Mouse (Mus musculus) heart, adult 2 months (tissue): Measurements from ENCODE around the gene Slc9a9. TPM values are rescaled to one million over a fixed set of nuclear protein-coding genes. Genes with fewer than 3 reads are reported as not detected.

ENCODE experiments used
- DNase-seq, 2 experiments: peaks; one replicate each; pipeline ENCODE4 v3.0.0; 2021
- H3K27ac ChIP-seq: fragments of 200-600 bp; 2 replicates; pipeline ENCODE4 v1.8.1; 2022
- H3K27me3 ChIP-seq: fragments of 200-500 bp; 2 replicates; pipeline ENCODE4 v1.6.1; 2012; ENCODE audit warnings: mild to moderate bottlenecking, low read length, inconsistent platforms, mixed read lengths; ENCODE audit not compliant: control insufficient read depth, insufficient read depth
- H3K36me3 ChIP-seq: fragments of 200-500 bp; 2 replicates; pipeline ENCODE4 v1.6.1; 2012; ENCODE audit warnings: low read length, inconsistent platforms; ENCODE audit not compliant: control insufficient read depth, insufficient read depth
- H3K4me1 ChIP-seq: fragments of 200-500 bp; 2 replicates; pipeline ENCODE4 v1.6.1; 2011; ENCODE audit warnings: low read length; ENCODE audit not compliant: control insufficient read depth, insufficient read depth
- H3K4me3 ChIP-seq: fragments of 200-600 bp; 2 replicates; pipeline ENCODE4 v1.8.1; 2022
- H3K79me2 ChIP-seq: fragments of 200-500 bp; replicated peaks from 2 replicates; pipeline ENCODE4 v1.6.1; 2012; ENCODE audit warnings: mild to moderate bottlenecking, inconsistent platforms, low read length, moderate library complexity, mixed read lengths; ENCODE audit not compliant: control insufficient read depth, insufficient read depth
- H3K9ac ChIP-seq: fragments of 200-500 bp; 2 replicates; pipeline ENCODE4 v1.6.1; 2012; ENCODE audit warnings: low read depth, mild to moderate bottlenecking, control low read depth, inconsistent platforms, low read length, mixed read lengths
- CTCF ChIP-seq: fragments of 200-600 bp; IDR thresholded peaks from 2 replicates; pipeline ENCODE4 v1.8.1; 2022; ENCODE audit warnings: antibody characterized with exemption, mild to moderate bottlenecking, moderate library complexity
- EP300 ChIP-seq: fragments of 200-500 bp; IDR thresholded peaks from 2 replicates; pipeline ENCODE4 v1.6.1; 2011; ENCODE audit warnings: low read depth, low read length, control low read depth; ENCODE audit not compliant: insufficient read depth
- POLR2A ChIP-seq: fragments of 200-500 bp; IDR thresholded peaks from 2 replicates; pipeline ENCODE4 v1.6.1; 2011; ENCODE audit warnings: mild to moderate bottlenecking, low read depth, low read length, control low read depth; ENCODE audit not compliant: insufficient read depth
- WGBS: fragments of 180-500 bp; shearing (Covaris S2); methylation state at CpG from one replicate; pipeline ENCODE4 v1.1.7; 2018; 5-methylcytosine and 5-hydroxymethylcytosine counted together
- intact Hi-C: fragments of 180-260 bp; cut with DNase I; formaldehyde crosslinking; loops from one replicate; pipeline ENCODE4 v1.15.1; 2025
- polyA plus RNA-seq: library from polyadenylated mRNA; depleted of rRNA; stranded (reverse); fragments of >200 nt; gene quantifications from 2 replicates; pipeline ENCODE4 v1.2.3, GENCODE M21; 2012
- total RNA-seq, 2 experiments: library from RNA; stranded (reverse); gene quantifications; 2 replicates each; pipeline ENCODE4 v1.2.3; 2021

Slc9a9 gene
- total and polyA plus RNA-seq, 3 experiments: 1.9 to 2.2 (median 2.0) TPM

- H3K27me3 ChIP-seq: no peaks in the 10 kb centered on the region
- 56% methylated on average over 13 of the region's 13 CpGs for WGBS
These were observed 498.8 kb downstream of the Slc9a9 start for GRCm38 (mm10) chr9:95168487-95169008.

GRCm38 (mm10) chr9:95178170-95178569, 508.5 kb downstream of the Slc9a9 start:
- TF ChIP-seq EP300 (no peak), CTCF (no peak), POLR2A (no peak)
- intact Hi-C loops: no loop called here
- WGBS: 92% methylated on average over 3 of the region's 3 CpGs
- H3K79me2 ChIP-seq: no peaks in the 10 kb centered on the region
- H3K4me1 ChIP-seq: no peaks in the 10 kb centered on the region; the same call in 1 of the 2 replicates
- no peaks in the 10 kb centered on the region for H3K36me3 ChIP-seq
- H3K4me3 ChIP-seq: no peak overlapping the region
- H3K27ac ChIP-seq: no peak overlapping the region
- DNase-seq: no peak
- no peaks in the 10 kb centered on the region for H3K27me3 ChIP-seq
- no peak overlapping the region for H3K9ac ChIP-seq

More at GRCm38 (mm10) chr9:95168487-95169008, 498.8 kb downstream of the Slc9a9 start:
- Histone ChIP-seq H3K27ac (no peak overlapping the region), H3K4me3 (no peak overlapping the region), H3K79me2 (no peaks in the 10 kb centered on the region), H3K9ac (no peak overlapping the region), H3K4me1 (peaks cover 6% of the 10 kb centered on the region), H3K36me3 (no peaks in the 10 kb centered on the region; the same call in none of the 2 replicates)
- no peak for TF ChIP-seq POLR2A
- no peak for TF ChIP-seq EP300
- TF ChIP-seq CTCF: no peak
- intact Hi-C loops: loop anchor here (5.0 kb wide), 1 partner anchor 109 kb away; no protein-coding TSS in a partner anchor
- no peak for DNase-seq

DNA sequence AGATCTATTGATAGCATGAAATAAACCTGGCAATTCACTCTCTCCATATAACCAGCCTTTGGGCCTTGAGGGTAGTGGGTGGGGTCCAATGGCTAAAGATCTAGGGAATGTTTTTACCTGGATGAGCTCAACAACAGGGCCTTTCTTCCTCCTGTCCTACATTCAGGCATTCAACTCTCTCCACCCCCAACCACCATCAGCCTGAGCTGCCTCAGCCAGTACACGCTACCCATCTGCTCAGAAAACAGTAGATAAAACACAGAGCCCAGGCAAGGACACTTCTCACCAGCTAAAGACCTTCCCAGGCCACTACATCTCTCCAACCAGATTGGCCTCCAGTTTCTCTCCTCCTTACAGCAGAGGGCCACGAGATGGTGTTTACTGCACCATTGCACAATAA, 510.3 kb downstream of the Slc9a9 start:
- no peak for TF ChIP-seq POLR2A
- TF ChIP-seq EP300: no peak
- TF ChIP-seq CTCF: no peak
- 84% methylated on average over 2 of the region's 2 CpGs for WGBS
- no peak overlapping the region for H3K9ac ChIP-seq
- no peaks in the 10 kb centered on the region for H3K36me3 ChIP-seq
- H3K27me3 ChIP-seq: no peaks in the 10 kb centered on the region
- no peak for DNase-seq
- no peaks in the 10 kb centered on the region; the same call in 1 of the 2 replicates for H3K4me1 ChIP-seq
- H3K4me3 ChIP-seq: no peak overlapping the region
- intact Hi-C loops: loop anchor here (10.0 kb wide), 1 partner anchor 335 kb away; the partner anchor contains the start of gene U2surp
- no peaks in the 10 kb centered on the region for H3K79me2 ChIP-seq
- H3K27ac ChIP-seq: no peak overlapping the region

DNA sequence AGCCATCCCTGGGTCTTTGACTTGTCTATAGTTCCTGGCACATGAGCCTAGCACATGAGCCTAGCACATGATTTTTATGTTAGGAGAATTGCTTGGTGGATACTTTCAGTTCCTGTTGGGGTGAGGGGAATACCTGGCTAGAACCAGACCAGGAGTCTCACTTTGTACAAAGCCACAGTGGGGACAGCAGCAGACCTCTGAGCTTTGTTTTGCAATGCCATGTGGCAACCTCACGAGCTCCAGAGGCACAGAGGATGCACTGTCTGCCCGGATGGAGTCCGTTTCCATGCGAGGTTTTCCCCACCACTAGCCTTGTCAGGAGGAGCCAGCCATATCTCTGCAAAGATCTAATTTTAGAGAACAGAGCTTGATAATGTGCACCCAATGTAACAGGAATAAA, 510.9 kb downstream of the Slc9a9 start:
- no peak overlapping the region for H3K4me3 ChIP-seq
- no peak overlapping the region for H3K9ac ChIP-seq
- no peaks in the 10 kb centered on the region; the same call in 1 of the 2 replicates for H3K4me1 ChIP-seq
- H3K79me2 ChIP-seq: no peaks in the 10 kb centered on the region
- no peaks in the 10 kb centered on the region for H3K27me3 ChIP-seq
- no peak for TF ChIP-seq EP300
- TF ChIP-seq CTCF: no peak
- no peak for TF ChIP-seq POLR2A
- 88% methylated on average over 4 of the region's 4 CpGs for WGBS
- no peak overlapping the region for H3K27ac ChIP-seq
- intact Hi-C loops: loop anchor here (10.0 kb wide), 1 partner anchor 334 kb away; the partner anchor contains the start of gene U2surp
- DNase-seq: no peak
- no peaks in the 10 kb centered on the region for H3K36me3 ChIP-seq

- intact Hi-C loops: loop anchor here (10.0 kb wide), 1 partner anchor 333 kb away; the partner anchor contains the start of gene U2surp
- TF ChIP-seq EP300: no peak
- no peak for TF ChIP-seq POLR2A
- no peak for TF ChIP-seq CTCF
- WGBS: 70% methylated on average over 13 of the region's 13 CpGs
These were observed 511.7 kb downstream of the Slc9a9 start for GRCm38 (mm10) chr9:95181241-95182043.

DNA sequence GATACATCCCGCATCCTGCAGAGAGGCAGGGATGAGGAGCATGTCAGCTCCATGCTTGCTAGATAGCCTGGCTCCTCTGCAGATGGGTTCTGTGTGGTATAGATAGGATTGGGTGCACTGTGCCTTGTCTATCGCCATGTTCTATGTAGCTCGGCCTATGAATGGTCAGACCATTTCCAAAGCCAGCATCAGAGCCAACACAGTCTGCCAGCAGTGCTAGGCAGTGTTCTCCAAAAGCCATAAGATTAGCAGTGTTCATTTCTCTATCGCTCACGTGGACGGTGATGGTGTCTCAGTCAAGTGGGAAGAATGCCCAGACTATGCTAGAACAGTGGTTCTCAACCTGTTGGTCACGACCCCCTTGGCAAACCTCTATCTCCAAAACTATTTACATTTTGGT, 512.6 kb downstream of the Slc9a9 start:
- Histone ChIP-seq H3K36me3 (no peaks in the 10 kb centered on the region), H3K4me3 (no peak overlapping the region), H3K4me1 (peaks cover 2% of the 10 kb centered on the region), H3K27ac (no peak overlapping the region), H3K79me2 (no peaks in the 10 kb centered on the region), H3K27me3 (no peaks in the 10 kb centered on the region), H3K9ac (no peak overlapping the region)
- intact Hi-C loops: loop anchor here (10.0 kb wide), 1 partner anchor 333 kb away; the partner anchor contains the start of gene U2surp
- TF ChIP-seq POLR2A (no peak), CTCF (no peak), EP300 (no peak)
- DNase-seq: no peak
- 72% methylated on average over 7 of the region's 7 CpGs for WGBS

More at GRCm38 (mm10) chr9:95181241-95182043, 511.7 kb downstream of the Slc9a9 start:
- DNase-seq: no peak
- no peak overlapping the region for H3K4me3 ChIP-seq
- H3K9ac ChIP-seq: no peak overlapping the region
- no peaks in the 10 kb centered on the region for H3K27me3 ChIP-seq
- peaks cover 2% of the 10 kb centered on the region for H3K4me1 ChIP-seq
- H3K27ac ChIP-seq: no peak overlapping the region
- H3K36me3 ChIP-seq: no peaks in the 10 kb centered on the region
- no peaks in the 10 kb centered on the region for H3K79me2 ChIP-seq
